Mouse (Mus musculus) gonadal fat pad, adult 2 months (tissue): ENCODE results near the gene Ckap2. TPM values are rescaled to one million over a fixed set of nuclear protein-coding genes. Genes with fewer than 3 reads are reported as not detected.

Source experiments
- DNase-seq: peaks from one replicate; pipeline ENCODE4 v3.0.0-alpha.2; 2012; ENCODE audit warnings: low read depth
- polyA plus RNA-seq: library from polyadenylated mRNA; depleted of rRNA; stranded (reverse); fragments of >200 nt; gene quantifications from 2 replicates; pipeline ENCODE4 v1.2.3, GENCODE M21; 2012; rRNA removed

The Ckap2 gene
- polyA plus RNA-seq = 0.84 and 1.00 TPM in 2 replicates

DNA sequence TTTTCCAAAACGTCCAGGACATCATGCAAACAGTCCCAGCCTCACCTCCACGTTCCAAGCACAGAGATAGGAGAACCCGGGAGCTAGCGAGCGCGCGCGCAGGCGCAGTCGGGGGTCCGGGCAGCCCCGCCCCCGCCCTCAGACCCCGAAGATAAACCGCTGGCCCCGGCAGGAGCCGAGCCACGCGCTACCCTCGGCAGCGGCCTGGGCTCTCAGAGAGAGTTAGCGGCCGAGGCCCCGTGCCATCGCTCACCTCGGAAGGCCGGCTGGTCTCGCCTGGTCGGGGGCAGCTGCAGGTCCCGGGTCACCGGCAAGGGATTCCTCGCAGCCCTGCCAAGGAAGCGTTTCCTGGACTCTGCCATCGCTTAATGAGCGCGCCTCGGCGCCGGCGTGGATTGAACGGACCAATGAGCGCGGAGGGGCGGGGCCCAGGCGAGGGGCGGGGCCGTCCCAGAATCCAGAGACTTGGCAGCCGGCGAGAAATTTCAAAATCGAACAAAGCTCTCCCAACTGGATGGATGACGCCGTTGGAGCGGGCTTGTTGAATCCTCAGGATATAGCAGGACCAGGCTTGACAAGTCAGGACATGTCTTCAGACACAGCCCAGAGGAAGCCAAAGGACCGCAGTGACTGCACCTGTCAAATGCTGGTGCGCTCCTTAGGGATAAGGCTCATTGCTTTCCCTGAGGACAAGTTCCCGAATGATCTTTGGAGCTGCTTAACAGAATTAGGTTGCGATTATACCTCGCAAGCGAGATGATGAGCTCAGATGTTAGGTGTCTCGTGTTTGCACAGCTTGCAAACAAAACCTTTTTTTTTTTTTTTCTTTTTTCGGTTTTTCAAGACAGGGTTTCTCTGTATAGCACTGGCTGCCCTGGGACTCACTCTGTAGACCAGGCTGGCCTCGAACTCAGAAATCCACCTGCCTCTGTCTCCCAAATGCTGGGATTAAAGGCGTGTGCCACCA lies at the start of gene Ckap2:
TSS of gene Ckap2 (minus strand) at position 389 of the 967 bp plus-strand sequence.
- DNase-seq = peak; percentile 94

DNA sequence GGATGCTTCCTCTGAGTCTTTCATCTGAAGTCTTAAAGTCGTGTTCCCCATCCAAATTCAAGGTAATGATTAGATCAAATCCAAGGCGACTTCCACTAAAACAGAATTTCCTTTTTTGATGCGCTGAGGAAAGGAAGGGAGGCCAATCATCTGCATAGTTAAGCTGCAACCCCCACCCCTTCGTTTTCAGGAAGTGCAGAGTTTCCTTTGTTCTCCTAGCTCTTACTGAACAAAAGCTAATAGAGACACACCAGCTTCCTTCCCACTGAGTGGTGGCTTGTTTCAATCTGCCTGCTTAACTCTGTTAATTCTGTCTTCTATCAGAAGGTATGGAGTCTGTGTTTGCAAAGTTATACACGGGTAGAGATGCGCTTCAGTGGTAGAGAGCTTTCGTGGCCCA lies 43.0 kb upstream of the Ckap2 start:
- no peak for DNase-seq

- DNase-seq = no peak
Measured at GRCm38 (mm10) chr8:22227061-22227877, 41.6 kb upstream of the Ckap2 start, which contains the start of gene Thsd1. Gene Thsd1 (plus strand): TSS chr8:22227313.

DNA sequence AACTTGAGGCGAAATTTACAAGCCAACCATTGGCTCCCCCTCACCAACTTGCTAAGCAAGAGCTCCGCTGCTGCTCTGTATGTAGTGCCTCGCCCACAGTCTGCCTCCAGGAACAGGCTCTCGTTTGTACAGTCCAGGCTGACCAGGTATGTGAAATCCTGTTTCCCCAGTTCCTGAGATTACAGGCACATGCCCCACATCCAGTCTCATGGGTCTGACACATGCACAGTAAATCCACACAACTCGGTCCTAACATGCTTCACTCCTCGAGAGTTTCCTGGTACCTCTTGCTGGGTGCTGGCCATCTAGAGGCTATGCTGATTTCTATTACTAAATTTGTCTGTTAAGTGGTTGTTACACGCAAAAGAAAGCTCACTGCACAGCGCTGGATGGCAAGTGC lies 40.7 kb upstream of the Ckap2 start:
- DNase-seq = no peak

GRCm38 (mm10) chr8:22214826-22215225 lies 29.2 kb upstream of the Ckap2 start:
- peak; percentile 88 for DNase-seq

GRCm38 (mm10) chr8:22209012-22209411 lies 23.4 kb upstream of the Ckap2 start:
- no peak for DNase-seq

DNA sequence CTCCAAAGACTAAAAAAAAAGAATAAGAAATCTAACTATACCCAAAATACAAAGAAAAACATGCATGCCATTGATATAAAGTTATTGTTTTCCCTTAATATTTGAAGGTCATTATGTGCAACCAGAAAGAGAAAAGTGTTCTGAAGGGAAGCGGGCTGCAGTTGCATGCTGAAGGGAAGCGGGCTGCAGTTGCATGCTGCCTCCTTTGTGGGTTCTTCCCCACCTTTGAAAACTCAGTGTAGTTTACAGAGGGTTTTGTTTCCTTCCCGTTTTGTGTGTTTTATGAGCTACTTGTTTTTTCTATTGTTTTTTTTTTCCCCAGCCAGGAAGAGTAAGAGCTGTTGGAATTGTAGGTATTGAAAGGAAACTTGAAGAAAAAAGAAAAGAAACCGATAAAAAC lies 21.9 kb upstream of the Ckap2 start:
- DNase-seq = no peak

GRCm38 (mm10) chr8:22199481-22199880 lies 13.9 kb upstream of the Ckap2 start:
- DNase-seq = no peak

GRCm38 (mm10) chr8:22197914-22198313 lies 12.3 kb upstream of the Ckap2 start:
- no peak for DNase-seq

DNA sequence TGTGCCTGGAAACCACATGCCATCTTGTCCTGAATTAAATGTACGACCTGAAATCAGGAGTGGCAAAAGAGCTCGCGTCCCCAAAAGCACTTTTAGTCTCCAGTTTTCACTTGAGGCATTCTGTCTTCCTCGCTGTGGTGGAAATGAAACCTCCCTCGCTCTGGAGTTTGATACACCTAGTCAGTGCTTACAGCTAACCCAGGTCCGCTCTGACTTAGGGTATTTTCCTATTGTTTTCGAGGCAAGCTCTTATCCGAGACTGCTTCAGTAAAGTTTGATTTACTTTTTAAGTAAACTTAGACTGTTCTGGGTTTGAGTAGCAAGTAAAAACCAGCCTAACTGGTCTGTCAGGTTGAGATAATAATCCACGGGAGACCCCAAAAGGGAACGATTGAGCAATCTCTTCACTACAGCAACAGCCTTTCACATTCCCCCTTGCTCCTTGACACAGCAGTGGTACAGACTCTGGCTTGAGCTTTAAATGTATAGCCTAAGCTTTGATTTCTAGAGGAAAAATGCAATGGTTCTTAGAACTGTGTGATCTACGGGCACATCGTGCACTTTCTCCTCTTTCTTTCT lies 7.9 kb upstream of the Ckap2 start:
- DNase-seq = no peak

GRCm38 (mm10) chr8:22192660-22193431 lies 7.2 kb upstream of the Ckap2 start, which contains the start of gene Vps36:
Gene Vps36 (plus strand): TSS chr8:22192809.
- DNase-seq = no peak

GRCm38 (mm10) chr8:22184884-22185283 lies 735 bp downstream of the Ckap2 start:
- no peak for DNase-seq

- DNase-seq = no peak
Measured at GRCm38 (mm10) chr8:22175966-22176365, 9.7 kb downstream of the Ckap2 start.

GRCm38 (mm10) chr8:22169167-22169566 lies 16.5 kb downstream of the Ckap2 start:
- no peak for DNase-seq

DNA sequence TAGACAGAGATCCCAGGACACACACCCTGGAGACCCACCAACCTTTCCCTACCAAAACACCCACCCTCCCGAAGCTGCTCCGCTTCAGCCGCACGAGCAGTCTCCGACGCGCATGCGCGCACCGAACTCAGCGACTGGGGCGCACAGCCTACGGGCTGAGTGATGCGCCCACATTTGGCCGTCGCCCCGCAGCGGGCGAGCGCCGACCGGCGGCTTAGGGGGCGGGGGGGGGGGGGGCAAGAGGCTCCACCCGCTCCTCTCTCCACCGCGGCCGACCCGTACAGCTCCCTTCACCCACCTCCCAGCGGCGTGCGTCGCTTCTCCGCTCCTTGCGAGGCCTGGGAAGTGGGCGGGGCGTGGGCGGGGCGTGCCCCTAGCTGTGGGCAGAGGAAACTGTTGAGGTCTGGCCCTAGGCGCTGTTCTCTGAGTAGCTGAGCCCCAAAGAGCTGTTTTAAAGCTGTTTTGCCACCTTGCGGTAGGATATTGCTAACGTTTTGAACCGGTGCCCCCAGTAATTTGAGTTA lies 19.5 kb downstream of the Ckap2 start, which contains the start of gene Nek3:
TSS of gene Nek3 (minus strand) at position 356 of the 524 bp plus-strand sequence.
- no peak for DNase-seq

- no peak for DNase-seq
Measured at GRCm38 (mm10) chr8:22165251-22166079, 20.2 kb downstream of the Ckap2 start.

DNA sequence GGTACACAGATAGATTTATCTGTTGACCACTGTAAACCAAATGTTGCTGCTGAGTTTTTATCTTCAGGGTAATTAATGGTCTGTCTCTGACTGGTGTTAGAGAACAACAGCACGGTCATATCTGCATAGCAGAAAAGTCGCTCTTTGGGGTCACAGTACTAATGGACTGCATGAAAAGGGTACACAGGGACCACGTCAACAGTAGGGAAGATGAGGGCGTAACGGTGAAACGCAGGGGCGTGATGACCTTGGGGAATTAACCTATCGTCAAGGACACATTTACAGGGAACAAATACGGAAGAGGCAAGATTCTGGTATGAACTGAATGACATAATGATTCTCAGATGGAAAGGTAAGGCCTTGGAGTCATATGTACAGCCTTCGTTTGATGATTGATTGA lies 21.2 kb downstream of the Ckap2 start:
- no peak for DNase-seq

DNA sequence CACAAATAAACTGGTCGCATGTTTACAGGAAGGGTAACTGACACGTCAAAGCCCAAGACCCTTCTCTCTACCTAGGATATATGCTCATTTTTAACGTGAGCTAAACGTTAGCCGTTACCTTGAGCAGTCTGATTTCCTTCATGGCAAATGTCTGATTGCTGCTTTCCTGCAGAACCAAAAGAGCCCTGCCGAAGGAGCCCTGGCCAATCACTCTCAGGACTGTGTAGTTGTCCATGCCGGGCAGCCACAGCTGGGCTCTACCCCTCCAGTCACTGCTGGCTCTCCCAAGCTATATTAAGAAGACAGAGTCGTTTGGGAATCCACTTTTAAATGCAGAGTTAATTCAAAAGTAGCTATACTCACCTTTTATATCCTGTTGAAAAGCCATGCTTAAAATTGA lies 23.4 kb downstream of the Ckap2 start:
- no peak for DNase-seq

GRCm38 (mm10) chr8:22150345-22150663 lies 35.3 kb downstream of the Ckap2 start:
- DNase-seq = no peak
